Mouse (Mus musculus) gonadal fat pad, adult 2 months (tissue): ENCODE data around the gene Ccdc57. TPM values are rescaled to one million over a fixed set of nuclear protein-coding genes. Genes with fewer than 3 reads are reported as not detected.
A peak's percentile ranks its signal among the peaks of the same experiment; 100 is the strongest.
"Not testable (repeated sequence)": the region's sequence is repeated elsewhere in the genome, so short reads cannot be mapped to it uniquely, and the experiment has no call there.

ENCODE experiments used
- DNase-seq: peaks from one replicate; pipeline ENCODE4 v3.0.0-alpha.2; 2012; ENCODE audit warnings: low read depth
- polyA plus RNA-seq: library from polyadenylated mRNA; depleted of rRNA; stranded (reverse); fragments of >200 nt; gene quantifications from 2 replicates; pipeline ENCODE4 v1.2.3, GENCODE M21; 2012

Gene Ccdc57
- polyA plus RNA-seq, 1 experiment = 5.6 TPM

DNA sequence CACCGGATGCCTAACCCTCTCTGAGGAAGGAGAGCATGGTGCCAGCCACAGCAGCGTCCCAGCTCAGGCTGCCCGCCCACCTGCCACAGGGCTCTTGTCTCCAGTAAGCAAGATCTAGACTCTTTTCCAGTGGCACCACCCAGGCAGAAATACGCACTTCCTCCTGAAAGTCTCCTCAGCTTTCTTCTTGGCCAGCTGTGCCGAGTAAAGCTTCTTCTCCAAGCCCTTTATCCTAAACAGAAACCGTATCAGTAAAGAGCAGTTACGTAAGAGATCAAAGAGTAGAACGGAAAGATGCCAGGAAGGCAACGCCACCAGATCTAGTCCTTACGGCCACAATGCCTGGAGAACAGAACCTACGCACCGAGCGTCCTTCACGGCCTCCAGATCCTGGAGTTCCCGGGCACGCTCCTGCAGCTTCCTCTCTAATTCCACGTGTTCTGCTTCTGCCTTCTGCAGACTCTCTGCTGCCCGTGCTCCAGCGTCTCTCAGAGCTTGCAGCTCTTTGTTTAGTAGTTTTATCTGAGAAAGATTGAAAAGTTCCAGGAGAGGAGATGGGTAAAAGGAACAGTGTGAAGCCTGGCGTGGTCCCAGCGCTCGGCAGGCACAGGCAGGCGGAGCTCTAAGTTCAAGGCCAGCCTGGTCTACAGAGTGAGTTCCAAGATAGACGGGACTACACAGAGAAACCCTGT is 29.4 kb downstream of the Ccdc57 start:
- no peak for DNase-seq

DNA sequence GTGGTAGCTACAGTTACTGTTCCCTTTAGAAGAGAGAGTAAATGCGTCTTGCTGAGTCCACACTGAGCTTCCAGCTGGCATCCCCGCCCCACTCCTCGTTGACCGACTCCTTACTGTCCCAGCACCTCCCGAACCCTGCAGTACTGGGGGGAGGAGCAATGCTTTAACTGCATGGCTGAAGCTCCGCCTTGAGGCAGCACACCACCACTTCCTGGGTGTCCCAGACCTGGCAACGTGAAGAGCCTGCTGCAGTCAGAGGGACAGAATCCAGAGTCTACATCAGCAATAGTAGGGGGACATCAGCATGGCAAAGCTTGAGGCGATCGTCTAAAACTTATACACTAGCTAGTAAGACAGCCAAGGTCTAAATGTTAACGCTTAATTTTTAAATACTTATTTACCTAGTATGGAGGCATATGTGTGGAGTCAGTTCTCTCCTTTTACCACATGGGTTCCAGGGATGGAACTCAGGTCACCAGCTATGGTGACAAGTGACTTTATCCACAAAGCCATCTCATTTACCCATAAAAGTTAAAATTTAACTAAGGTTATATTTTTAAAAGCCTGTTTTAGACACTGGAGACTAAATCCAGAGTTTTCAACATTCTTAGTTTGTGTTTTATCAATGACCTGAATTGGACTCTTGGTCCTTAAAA is 30.1 kb downstream of the Ccdc57 start:
- DNase-seq = no peak

DNA sequence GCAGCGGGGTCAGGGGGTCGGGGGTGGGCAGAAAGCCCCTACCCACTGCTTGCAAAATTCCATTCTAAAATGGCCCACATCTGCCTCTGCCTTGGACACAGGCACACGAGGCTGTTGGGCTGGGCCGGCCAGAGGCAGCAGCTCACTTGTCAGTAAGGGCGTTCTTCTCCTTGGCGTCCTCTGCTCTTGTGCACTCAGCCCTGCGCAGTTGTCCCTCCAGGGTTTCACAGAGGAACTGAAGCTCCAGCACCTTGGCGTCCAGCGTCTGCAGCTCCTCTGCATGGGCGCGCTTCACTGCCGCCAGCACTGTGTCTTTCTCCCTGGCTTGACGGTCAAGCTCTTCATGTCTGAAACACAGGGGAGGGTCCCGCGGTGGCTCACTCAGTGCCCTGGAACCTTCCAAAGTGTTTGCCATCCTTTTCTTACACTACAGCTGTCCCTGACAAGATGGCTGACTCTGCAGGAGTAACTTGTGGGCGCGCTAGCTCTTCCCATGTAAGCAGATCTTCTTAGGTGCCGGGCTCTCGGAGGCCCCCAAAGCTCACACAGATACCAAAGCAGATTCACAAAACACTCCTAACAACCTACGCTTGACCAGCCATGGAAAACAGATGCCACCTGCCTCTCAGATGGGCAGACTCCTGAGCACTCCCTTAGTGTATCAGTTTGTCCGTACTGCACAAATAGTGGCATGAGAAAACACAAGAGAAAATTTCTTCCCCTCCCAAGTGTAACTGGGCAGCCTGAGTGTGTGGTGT is 30.8 kb downstream of the Ccdc57 start:
- DNase-seq = no peak

DNA sequence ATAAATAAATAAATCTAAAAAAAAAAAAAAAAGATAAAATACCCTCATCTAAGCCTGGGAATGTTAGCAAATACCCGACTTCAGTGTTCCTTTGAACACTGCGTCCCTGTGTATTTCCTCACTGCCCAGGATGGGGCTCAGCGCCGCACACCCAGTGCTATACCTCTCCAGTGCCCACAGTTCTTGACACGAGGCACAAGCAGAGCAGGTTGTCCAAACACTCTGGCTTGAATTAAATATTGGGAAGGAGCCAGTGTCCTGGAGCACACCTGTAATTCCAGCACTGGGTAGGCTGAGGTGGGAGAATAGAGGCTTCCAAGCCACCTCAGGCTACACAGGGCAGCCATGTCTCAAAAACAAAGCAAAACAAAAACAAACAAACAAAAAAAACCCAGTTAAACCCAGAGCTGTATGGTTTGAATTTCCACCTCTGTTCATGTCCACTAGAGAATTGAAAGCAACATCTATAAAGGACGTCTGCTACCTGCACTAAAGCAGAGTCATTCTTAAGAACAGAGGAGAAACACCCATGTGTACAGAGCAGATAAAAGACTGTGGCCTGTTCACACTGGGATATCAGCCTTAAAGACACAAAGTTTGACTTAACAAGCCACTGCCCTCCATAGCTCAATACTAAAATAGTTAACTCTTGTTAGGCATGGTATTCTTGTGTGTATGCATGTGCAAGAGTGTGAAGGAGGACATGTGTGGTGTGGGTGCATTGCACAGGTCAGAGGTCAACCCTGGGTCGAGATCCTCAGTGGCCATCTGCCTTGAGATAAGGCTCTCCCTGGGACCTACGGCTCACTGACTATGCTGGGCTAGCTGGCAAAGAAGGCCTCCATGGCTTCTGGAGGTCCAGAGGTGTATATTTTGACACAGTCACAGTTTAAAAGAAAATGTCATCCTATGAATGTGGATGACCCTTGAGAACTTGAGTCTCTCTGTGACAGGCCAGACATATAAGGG is 32.1 kb downstream of the Ccdc57 start:
- no peak for DNase-seq

DNA sequence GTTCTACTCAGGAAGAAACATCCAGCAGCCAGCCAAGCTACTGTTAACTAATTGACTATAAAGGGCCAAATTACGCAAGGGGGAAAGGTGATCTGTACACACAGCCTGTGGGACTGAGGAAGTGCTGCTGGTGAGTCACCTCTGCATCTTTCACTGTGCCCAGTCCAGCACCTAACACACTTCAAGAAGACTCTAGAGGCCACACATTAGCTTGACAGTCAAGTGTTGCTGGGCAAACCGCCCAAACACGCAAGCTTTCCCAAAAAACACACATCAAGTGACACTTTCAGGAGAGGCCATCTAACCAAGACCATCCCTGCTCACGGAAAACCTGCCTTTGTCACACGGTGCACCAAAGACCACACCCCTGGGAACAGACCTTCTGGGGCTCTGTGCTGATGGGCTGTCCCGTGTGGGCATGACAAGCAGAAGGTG is 34.5 kb downstream of the Ccdc57 start:
- DNase-seq = peak; percentile 46

DNA sequence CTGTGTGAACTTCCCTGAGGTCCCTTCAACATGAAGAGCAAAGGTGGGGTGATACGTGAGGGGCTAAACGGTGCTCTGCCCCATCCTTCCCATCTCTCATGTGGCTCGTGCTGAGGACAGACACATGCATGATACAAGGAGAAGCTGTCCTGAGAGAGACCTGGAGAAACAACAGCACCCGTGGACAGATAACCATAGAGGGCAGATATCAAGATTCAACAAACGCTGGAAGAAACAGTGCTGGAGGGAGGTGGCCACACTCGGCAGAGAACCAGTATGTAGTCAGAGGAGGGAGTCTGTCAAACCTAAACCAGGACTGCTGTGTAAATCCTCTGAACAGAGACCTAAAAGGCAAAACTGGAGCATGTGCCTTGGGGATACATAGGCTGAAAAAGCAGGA is 37.2 kb downstream of the Ccdc57 start:
- DNase-seq = no peak

DNA sequence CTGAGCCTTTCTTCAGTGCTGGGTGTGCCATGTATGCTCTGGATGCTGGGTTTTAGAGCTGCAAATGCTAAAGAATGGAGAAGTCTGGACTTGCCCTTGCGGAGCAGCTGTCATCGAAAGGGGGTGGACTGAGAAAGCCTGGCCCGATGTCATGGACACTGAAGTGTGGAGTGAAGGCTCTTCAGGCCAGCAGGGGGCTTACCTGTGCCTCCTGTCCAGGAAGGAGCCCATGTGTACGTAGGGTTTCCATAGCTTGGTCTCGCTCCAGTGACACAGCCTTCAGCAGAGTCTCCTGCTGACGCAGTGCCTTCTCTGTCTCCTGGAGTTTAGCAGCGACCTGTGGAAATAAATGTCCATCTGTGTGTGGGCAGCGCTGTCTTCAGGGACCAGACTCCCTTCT is 38.3 kb downstream of the Ccdc57 start:
- DNase-seq = no peak

DNA sequence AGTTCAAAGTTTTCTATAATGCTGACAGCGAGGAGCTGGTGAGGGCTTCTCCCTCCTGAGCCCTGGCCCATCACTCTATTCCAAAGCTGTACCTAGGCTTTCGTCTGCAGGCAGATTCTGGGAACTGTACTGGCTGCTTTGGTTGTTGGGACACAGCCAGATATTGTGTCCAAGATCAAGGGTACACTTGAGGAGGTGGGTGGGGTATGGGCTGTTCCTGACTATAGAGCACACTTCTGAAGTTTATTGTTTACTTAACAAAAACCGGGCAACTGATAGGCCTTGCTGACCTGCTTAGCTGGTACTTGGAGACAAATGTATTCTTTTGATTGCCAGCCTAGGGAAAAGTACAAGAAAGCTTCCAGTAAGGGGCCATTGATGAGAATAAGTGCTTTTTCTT is 43.5 kb downstream of the Ccdc57 start:
- no peak for DNase-seq

DNA sequence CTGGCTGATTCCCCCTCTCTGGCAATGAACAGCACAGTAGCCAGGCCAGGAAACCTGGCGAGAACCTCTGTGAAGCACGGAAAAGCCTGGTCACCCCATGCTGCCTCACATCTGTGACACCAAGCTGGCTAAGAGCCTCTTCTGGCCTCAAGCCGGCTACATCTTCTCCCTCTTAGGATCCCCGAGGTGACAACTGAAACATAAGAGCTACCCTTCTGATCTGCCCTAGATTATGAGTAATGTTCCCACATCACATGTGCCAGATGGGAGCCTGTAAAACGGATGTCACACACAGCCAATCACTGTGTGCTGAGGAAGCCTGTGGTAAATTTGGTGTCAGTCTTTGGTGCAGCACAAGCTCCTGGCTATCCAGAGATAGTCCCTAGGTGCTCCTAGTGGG is 44.0 kb downstream of the Ccdc57 start:
- no peak for DNase-seq

DNA sequence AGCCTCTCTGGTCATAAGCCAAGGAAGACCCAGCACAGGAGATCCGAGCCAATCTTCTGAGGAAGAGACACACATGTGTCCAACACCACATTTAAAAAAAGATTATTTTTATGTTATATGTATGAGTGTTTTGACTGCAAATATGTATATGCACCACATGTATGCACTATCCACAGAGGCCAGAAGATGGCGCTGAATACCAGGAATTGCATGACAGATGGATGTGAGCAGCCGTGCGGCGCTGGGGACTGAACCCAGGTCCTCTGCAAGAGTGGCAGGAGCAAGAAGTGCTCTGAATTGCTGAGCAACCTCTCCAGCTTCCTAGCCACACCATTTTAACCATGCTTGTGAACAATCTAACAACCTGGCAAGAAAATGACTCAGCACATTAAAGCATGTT is 45.2 kb downstream of the Ccdc57 start:
- no peak for DNase-seq

DNA sequence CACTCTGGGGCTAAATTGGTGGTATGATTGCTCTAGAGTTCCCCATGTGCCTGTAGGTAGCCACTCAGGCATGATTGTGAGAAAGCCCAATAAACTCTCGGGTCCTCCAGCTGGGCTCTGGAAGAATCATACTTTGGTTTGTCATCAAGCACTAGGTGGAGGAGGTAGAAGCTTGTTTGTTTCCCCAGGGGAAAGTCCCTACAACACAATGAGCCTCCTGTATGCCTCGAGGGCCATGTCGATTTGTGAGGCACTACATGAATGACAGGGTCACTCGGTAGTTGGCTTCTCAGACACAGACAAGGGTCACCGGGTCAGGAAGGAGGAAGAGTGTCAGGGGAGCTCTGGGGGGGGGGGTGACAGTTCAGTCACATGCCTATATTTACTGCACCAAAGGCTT is 46.2 kb downstream of the Ccdc57 start:
- no peak for DNase-seq

DNA sequence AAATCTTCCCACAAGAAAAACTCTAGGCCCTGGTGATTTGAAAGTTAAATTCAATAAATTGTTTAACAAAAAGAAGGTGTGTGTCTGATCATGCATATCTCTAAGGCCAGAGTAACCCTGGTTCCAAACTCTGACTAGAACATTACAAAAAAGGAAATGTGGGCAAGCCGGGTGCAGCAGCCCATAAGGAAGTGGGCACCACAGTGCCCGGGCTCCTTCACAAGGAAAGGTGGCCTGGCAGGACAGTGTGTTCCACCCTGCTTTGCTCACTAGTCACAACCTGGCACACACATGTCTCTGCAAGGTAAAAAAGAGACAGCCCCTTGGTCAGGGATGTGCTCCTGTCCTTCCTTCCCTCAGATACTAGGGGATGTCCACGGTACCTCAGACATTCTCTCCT is 49.1 kb downstream of the Ccdc57 start:
- DNase-seq = no peak

DNA sequence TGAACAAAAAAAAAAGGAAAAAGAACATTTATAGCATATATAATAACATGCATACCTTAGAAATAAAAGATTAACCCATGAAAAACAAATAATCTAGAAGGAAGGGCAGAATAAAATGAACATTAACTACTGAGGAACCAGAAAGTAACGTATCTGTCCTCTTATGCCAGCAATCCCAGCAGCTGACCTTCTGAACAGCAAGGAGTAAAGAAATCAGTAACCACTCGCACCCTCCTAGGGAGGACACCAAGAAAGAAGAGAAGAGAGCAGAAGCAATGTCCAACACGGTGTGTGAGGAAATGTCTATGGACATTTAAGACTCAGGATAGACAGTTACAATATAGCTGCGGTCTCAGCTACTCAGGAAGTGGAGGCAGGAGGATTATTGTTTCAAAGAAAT is 49.7 kb downstream of the Ccdc57 start:
- DNase-seq = no peak

DNA sequence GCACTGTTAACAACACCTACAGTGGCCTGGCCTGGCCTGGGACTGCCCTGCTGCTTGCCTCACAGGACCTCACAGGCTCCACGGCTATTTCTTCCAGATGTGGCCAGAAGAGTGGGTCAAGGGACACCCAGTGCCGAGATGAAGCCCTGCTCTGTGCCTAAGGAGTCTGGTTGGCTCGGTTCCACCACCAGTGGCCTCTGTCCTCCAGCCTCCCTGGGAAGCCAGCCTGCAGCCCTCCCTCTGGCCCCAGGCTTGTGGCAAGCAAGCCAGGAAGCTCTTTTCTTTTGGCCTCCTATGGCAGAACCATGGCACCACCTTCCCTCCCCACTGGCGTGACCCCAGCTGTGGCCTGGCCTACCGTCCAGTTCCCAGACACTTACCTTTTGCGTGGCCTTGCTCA is 59.5 kb downstream of the Ccdc57 start:
- no peak for DNase-seq

DNA sequence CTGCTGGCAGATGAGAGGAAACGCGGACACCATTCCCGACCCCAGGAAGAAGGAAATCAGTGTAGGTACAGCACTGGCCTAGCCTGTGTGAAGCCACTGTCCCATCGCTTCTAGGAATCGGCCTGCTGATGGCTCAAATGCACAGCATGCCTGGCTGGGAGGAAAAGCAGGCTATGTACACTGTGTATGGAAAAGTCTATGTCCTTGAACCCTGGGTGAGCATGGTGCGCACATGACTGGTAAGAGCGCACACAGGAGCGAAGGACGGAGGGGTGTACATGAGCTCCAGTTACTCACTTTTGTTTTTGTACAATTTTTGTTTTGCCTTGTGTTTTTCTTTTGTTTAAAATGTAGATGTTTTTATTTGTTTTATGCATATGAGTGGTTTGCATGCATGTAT is 61.2 kb downstream of the Ccdc57 start:
- no peak for DNase-seq

DNA sequence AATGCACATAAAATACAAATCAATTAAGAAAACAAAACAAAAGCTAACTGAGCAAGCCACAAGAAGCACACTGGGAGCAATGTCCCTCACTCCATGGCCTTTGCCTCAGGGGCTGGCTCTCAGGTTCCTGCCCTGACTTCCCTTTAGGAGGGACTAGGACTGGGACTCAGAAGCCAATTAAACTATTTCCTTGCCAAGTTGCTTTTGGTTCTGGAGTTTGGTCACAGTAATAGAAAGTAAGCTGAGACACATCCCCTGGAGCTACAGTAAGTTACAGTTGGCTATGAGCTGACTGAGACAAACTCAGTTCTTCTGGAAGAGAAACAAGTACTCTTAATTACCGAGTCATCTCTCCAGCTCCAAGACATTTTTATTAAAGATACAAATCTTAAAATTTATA is 66.9 kb downstream of the Ccdc57 start:
- DNase-seq = no peak

DNA sequence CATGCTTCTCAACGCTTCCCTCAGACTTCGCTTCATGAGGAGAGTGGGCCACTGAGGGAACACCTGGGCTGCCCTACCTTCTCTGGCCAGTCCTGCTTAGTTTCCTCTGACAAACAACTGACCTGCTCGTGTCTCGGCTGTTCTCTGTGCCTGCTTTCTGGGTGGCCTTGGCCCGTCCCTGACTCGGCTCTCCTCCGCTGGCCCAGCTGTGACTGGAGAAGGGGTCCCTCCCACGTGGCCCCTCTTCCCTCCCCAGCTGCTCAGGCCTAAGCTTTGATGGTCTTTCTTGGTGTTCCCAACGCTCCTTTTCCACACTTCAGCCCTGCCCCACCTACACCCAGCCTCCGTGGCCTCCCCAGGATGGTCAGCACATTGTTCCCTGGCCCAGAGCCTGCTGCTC is 69.9 kb downstream of the Ccdc57 start:
- no peak for DNase-seq

DNA sequence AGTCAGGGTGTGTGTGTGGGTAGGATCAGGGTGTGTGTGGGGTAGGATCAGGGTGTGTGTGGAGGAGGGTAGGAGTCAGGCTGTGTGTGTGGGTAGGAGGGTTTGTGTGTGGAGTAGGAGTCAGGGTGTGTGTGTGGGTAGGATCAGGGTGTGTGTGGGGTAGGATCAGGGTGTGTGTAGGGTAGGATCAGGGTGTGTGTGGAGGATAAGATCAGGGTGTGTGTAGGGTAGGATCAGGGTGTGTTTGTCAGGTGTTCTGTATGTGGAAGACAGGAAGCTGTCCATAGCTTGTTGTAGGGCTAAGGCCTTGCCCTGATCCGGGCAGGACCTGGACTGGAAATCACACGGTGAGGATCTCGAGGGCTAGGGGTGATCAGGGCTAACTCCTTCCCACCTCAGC is 76.7 kb downstream of the Ccdc57 start:
- not testable (repeated sequence) for DNase-seq

DNA sequence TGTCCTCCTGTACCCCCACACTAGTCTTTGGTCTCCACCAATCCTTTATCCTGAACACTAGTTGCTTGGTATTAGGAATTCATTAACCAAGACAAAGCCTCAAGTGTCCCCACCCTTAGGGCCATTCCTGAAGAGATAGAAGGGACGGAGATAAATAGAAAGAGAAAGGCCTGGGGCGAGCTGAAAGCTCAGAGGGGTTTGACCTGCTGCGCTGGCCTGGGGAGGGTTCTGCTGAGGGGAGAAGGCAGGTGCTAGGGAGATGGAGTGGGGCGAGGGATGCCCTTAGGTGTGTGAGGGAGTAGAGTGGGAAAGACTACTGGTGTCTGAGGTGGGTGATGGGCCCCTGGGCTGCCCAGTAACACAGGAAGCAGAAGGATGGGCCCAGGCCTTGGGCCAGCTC is 78.9 kb downstream of the Ccdc57 start:
- no peak for DNase-seq

DNA sequence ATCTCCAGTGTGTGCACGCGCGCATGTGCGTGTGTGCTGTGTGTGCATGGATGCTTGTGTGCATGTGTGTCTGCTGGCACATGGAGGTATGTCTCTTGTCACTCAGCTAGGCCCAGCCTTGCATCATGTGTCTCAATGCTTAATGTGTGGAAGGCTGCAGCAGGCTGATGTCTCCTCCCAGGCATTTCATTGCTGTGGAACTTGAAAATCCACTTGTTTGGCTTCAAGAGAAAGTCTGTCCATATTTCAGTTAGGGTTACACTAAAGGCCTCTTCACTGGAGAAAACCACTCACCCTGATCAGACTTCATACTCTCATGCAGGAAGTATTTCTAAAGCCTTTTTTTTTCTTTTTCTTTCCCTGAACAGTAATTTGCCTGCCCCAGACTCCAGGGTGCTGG is 79.5 kb downstream of the Ccdc57 start:
- DNase-seq = peak; percentile 89

DNA sequence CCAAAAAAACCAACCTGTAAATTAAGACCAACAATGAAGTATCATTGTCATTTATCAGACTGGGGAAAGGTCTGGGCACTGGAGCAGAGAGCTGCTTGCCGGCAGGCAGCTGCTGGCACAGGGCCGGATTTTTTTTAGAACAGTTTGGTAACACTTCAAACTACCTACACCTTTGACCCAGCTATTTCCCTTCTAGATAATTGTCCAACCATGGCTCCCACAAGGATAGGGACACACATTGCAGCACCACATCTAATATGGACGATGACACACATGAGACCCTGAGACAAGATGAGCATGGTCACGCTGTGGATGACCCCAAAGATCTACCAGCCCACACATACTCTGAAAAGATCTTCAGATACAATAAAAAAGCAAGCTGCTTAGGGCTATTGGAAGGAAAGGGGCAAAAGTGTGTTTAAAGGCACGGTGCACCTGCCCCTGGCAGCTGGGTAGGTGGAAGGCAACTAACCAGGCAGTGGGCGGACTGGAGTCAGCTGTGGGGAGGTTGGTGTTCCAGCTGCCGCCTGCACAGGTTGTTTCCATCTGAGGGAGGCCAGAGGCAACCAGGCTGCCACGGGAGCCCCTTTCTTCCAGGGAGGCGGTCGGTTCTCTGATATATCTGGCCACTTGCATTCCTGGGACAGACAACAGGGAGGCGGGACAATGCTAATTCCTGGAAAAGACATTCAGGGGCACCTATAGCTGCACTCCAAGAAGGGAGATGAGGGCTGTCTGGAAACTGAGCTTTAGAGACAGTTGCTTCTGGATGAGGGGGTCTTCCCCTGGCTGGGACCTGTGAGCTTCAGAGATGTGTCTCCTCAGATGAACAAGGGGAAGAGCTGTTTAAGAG is 80.4 kb downstream of the Ccdc57 start:
- DNase-seq = peak; percentile 69
